Mouse (Mus musculus) adrenal gland, postnatal 14 days (tissue): ENCODE measurements at regions not wholly inside any gene's neighbourhood (a gene's known extent, or its start where the extent isn't known, plus 50 kb on each side); places are given as distances from the start of the nearest gene placed in this dataset.

Experiments used
- DNase-seq: peaks from one replicate; pipeline ENCODE4 v3.0.0; 2021; ENCODE audit warnings: mixed read lengths

DNA sequence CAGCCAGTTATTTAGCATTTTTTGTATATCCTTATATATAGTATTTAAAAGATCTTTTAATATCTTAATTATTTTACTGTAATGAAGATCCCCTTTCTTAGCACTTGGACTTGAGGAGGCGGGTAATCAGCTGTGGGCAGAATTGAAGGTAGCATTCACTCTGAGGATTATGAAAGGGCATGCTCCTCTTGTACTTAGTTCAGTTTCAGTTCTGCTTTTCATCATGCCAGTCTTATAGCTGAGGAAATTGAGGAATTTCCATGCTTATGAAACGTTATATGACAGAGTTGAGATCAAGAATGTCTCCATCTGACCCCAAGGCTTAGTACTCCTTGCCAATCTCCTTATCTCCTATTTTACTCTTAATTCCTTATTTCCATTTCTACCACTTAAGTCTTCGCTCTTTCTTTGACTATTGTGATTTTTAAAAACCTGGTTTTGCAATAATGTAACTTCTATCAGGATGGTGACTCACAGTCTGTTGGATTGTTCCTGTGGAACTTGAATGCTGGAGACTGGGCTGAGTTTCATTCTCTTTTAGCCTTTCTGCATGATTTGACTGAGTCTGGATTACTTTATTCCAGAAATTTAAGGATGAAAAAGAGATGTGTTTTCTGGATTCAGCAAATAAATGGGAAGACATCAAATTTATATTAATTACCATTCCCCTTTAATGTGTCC is 133.6 kb downstream of the Papss1 start:
- DNase-seq, result no peak

DNA sequence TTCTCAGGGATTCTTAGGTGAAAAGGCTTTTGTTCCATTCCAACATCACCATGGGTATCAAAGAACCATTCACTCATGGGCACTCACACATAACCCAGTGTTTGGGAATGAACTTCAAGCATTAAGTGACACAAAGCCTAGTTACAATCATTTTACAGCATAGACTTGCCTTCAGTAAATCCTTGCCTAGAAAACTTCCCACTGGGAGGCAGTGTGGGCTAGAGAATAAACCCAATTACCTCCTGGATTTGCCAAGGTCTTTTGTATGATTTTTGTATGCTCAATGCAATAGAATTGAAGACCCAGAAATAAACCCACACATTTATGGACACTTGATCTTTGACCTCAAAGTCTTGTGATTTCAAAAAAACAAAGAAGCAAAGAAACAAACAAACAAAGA is 138.6 kb downstream of the Papss1 start:
- peak; percentile 61 for DNase-seq

DNA sequence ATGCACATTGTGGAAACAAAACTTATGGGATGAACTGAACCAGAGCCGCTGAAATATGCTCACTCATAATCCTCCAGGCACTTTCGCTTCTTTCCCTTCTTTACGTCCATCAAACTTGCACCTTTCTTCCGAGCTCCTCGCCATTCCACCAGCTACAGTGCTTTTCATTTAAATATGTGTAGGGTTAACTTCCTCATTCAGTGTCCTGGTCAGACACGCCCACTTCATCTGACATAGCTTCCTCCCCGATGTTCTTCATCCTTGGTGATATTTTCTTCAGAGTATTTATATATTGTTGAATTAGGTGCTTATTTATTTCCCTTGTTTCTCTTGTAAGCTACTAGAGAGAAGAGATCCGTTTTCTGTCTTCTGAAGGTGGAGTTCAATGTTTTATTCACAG is 149.0 kb downstream of the Papss1 start:
- DNase-seq, result no peak

DNA sequence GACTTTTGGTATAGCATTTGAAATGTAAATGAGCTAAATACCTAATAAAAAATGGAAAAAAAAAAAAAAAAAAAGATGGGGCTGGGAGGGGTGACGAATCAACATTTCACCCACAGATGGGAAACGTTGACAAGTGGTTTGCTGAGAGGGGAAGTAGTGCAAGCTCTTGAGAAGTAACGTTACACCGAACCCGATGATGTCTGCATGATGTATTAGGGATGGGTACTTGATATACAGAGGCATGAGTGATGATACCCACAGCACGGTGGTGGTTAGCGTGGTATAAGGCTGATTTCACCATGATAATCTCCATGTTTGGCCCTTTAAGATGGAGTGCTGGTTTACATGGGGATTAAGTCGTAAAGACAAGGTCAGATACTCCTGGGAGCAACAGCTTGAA is 154.2 kb downstream of the Papss1 start:
- DNase-seq, result no peak

GRCm38 (mm10) chr3:131728618-131729017 is 164.1 kb downstream of the Papss1 start:
- no peak for DNase-seq

DNA sequence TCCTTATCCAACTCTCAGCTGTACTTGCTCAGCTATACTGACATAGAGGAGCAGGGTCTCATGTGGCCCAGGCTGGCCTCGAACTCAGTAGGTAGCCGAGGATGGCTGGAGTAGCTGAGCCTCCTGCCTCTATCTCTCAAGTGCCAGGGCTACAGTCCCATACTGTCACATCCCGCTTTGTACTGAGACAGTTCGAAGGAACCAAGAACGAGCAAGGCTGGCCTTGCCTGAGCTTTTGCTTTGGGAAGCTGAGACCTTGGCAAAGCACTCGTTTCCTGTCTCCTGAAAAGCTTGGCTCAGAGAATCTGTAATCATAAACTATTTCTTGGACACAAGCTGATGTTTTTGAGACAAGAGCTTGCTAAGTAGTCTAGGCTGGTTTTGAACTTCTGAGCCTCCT is 169.7 kb downstream of the Papss1 start:
- peak; percentile 40 for DNase-seq

GRCm38 (mm10) chr3:131737461-131737860 is 172.9 kb downstream of the Papss1 start:
- peak; percentile 48 for DNase-seq

DNA sequence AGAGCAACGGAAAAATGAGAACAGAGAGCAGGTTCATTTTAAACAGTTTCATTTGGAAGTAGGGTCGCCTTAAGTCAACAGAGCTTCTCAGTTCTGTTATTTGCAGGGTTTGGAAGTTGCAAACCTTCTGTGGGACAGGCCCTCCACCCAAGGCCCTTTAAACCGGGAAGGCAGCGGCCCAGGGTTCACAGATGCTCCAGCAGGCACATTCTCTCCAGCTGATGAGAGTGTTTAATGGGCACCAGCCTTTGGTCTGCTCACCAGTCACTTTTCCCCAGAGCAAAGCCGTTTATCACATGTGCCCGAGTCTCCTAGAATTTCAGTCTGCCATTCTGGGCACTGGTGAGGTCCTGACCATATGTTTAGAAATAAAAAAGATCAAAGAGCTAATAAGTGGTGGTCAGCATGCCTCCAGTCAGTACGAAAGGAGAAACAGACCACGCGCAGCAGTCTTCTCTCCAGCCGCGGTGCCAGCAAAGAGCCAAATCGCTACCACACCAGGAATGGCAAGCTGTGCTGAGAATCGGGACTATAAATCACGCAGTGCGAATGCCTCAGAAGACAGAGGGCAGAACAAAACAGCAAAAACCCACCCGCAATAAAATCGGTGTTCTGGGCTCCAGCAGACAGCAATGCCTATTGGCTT is 173.5 kb downstream of the Papss1 start:
- DNase-seq, result no peak

DNA sequence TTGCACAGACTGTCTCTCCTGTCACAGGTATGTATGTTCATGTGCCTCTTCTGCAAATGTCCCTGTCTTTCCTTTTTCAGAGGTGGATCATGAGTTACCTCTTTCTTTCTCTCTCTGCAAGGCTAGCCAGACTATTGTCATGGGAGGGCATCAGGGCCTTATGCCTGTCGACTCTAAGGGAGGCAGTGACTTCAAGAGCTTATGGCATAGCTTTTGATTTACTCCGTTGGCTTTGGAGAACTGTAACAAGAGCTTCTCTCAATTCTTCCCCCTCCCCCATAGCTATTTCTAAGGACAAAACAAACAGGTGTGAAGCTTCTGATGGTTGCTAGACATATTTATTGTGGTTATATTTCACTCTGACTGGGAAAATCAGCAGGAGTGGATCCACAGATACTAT is 191.0 kb downstream of the Papss1 start:
- no peak for DNase-seq

- DNase-seq, result no peak
Observed at GRCm38 (mm10) chr3:131756126-131756525, 191.6 kb downstream of the Papss1 start.

DNA sequence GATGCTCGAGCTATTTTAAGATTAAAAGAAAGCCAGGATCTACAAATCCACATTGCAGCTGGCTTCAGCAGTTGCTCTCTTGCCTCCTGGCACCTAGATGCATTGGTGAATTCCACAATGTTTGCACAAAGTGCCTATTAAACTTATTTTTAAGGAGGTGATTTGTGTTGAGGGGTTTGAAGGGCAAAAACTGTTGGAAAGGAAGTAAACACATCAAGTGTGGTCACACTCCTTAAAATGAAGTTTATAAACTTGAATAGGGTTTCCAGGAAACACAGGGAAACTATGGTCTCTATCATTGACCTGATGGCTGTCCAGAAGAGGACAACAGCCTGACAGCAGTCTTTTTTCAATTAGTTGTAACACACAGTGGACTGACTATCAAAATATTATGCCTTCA is 205.4 kb downstream of the Papss1 start:
- DNase-seq, result no peak

DNA sequence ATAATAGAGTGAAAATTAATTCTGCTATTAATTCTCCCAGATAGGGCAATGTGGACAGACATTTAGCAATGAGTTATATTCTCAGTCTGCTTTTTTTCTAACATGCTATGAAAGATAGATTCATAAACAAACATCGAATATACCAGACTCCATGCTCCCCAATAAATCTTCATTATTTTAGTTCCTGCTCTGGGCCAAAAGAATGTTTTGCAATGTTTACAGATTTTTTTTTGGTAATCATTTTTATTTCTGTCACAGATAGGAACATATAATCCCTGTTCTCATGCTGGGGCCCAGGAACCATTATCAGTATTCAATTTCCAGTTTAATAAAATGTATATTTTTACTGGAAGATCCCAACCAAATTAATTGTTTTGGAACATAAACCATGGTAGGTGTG is 205.9 kb downstream of the Papss1 start:
- DNase-seq, result no peak

- DNase-seq, result no peak
Observed at GRCm38 (mm10) chr3:131771863-131772546, 207.4 kb downstream of the Papss1 start.

DNA sequence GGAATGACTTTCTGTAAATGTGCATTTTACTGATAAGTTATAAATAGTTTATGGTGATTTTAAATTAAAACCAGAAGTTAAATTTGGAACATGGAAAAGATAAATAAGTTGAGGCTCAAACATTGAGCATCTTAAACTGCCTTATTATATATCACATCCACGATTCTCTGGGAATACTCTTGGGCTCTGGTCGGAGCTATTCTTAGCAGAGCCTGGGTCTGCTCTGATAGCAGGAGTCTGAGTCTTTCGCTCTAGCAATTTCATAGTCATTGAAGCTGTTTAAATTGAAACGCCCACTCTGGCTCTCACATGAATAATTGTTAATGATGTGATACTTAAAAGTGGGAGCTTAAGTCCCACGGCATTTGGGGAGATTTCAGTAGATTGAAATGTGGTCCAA is 208.0 kb downstream of the Papss1 start:
- DNase-seq, result no peak

DNA sequence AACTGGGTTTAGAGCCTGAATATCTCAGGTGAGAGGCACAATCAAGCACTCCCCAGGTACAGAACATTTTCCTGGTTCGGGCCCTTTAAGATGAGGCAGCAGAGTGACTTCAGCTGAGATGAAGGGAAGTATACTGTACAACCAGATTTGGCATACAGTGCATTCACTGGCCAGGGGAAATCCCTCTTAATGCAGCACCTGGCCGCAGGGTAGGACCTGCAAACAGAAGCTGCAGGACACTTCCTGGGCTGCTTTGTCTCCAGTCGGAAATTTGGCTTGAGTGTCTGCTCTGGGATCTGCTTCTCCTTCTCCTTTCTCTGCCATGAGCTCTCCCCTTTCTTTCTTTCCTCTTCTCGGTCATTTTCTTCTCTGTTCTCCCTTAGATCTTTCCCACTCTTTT is 210.9 kb downstream of the Papss1 start:
- no peak for DNase-seq

GRCm38 (mm10) chr3:131776650-131777049 is 212.1 kb downstream of the Papss1 start:
- no peak for DNase-seq

DNA sequence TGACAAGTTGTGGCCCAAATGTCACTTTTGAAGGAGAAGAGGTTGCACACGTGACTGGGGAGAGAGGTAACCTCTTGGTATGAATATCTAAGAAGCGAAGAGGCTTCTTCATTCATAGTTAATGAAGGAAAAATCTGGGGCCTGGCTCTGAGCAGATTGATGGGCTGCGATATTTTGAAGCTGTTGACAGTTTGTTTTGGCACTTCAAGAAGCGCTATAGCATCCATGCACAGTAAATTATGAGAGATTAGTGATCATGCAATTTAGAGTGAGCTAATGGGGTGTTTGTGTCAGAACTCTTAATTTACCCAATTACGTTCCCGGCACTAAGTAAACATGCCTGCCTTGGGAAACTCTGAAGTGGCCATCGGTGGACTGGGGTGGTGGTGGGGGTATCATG is 215.2 kb downstream of the Papss1 start:
- no peak for DNase-seq

DNA sequence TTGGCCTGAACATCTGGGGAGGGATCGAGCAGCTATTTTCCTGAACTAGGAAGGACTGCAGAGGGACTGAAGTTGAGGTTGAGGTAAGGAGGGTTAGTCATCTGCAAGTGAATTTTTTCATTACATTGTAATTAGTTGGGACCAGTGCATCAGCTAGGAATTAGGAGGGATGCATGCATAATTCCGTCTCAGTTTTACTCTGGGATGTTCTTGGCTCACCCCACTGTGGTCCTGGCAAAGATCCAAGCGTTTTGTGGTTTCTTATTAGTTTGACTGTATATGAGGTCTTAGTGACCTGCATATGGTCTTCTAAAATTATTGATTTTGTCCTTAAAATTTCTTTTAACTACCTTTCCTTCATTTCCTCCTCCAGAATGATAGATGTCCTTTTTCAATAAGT is 221.0 kb downstream of the Papss1 start:
- no peak for DNase-seq

DNA sequence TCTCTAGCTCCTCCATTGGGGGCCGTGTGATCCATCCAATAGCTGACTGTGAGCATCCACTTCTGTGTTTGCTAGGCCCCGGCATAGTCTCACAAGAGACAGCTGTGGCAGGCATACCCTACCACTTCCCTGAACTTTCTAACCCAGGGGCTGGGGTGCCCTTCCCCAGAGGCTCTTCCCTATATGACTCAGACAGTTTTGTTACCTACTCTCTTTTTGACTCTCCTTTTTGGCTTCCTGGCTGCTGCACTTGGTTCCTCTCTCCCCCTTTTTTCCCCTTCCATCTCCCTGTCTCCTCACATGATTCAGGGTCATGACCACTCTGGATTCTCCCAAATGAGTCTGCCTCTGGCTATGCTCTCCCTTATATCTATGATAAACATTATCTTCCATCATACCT is 223.8 kb downstream of the Papss1 start:
- DNase-seq, result no peak

GRCm38 (mm10) chr3:131789177-131789576 is 224.6 kb downstream of the Papss1 start:
- no peak for DNase-seq

DNA sequence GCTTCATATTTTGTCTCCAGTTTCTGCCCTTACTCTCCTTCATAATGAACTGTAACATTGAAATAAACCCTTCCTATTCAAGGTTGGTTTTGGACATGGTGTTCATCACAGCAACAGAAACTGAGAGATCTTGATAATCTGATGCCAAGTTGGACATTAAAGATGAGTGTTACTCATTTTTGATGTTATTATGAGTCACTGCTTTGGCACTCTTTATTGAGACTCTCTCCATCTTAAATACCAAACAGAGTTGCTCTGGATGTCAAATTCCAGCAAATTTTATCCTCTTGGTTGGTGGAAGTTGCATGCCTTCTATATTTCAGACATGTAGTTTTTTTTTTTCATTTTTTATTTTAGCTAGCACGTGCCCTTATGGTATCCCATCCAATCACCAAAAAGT is 229.5 kb downstream of the Papss1 start:
- no peak for DNase-seq

- no peak for DNase-seq
Observed at GRCm38 (mm10) chr3:131795108-131796005, 230.8 kb downstream of the Papss1 start.

- DNase-seq, result no peak
Observed at GRCm38 (mm10) chr3:131799774-131800173, 235.2 kb downstream of the Papss1 start.
